ENCODE assay signal across 10 mouse cellular contexts in the genomic region with DNA sequence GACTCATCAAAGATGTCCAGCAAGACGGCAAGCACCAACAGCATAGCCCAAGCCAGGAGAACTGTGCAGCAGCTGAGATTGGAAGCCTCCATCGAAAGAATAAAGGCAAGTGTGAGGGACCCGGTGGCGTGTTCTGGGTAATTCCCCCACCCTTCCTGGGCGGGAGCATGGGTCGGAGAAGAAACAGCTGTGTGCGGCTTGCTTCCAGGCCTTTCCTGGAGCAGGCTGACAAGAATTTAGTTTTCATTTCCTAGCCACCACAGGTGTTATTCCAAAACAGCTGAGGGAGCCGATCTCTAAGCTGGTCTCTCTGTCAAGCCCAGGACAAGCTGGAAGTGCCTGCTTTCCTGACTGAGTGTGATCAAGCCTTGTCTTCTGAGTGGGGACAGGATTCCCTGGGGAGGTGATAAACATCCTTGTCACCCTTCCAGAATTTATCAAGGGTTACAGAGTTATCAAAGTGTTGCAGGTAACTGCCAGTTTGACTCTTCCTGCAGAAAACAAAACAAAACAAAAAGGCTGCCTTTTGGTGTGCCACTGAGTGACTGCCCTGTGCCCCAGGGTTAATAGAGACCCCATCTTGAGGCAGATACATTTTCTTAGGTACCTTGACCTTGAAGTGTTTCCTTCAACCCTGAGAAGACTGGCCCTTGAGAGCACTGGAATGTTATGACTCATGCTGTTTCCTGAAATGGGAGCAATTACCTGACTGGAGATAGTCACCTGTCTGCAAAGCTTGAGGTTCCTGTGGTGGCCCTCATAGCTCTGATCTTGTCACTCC. TPM values are rescaled to one million over a fixed set of nuclear protein-coding genes. Genes with fewer than 3 reads are reported as not detected.
DNase-seq lines count a peak whose midpoint lies in the region; ATAC-seq and TF ChIP-seq lines count a peak whose summit lies in the region.
"Had no signal": no experiment of that assay in that cellular context is flagged by ENCODE, and none has a peak within 500 bp of the region (broad histone marks: within the 10 kb centered on the region; RNA-seq: fewer than 3 reads in every experiment).

No protein-coding gene starts in this region.

- TF ChIP-seq POLR2A in CH12.LX (IDR thresholded peaks at IDR 0.05; ENCODE audit: low read depth, low read length), result no peak

- 64% methylated on average over 8 of the region's 8 CpGs for WGBS in heart, embryonic 10.5 days
- 34% methylated on average over 8 of the region's 8 CpGs for WGBS in lung, embryonic 15.5 days
- WGBS in hindbrain, embryonic 11.5 days, result 72% methylated on average over 8 of the region's 8 CpGs
- WGBS in forebrain, embryonic 16.5 days, result 89% methylated on average over 8 of the region's 8 CpGs

- intact Hi-C loops in heart, postnatal 14 days (cut with DNase I), result no loop called here

- H3K9me3 ChIP-seq in heart, embryonic 10.5 days, result no peaks in the 10 kb centered on the region
- no peaks in the 10 kb centered on the region for H3K9me3 ChIP-seq in CH12.LX (replicated peaks; ENCODE audit: low read length)
- no peaks in the 10 kb centered on the region for H3K9me3 ChIP-seq in lung, embryonic 15.5 days
- H3K9me3 ChIP-seq in hindbrain, embryonic 11.5 days (ENCODE audit: control insufficient read depth, low read length), result no peaks in the 10 kb centered on the region
- H3K9me3 ChIP-seq in forebrain, embryonic 16.5 days (ENCODE audit: control insufficient read depth, low read length), result no peaks in the 10 kb centered on the region
- H3K9me3 ChIP-seq: G1E; hindbrain, embryonic 15.5 days had no signal

- peak overlapping the region; percentile 38; the same call in 1 of the 2 replicates for H3K4me2 ChIP-seq in CH12.LX (ENCODE audit: insufficient read depth, low read depth, poor library complexity, severe bottlenecking)
- peak overlapping the region; percentile 30; the same call in 1 of the 2 replicates for H3K4me2 ChIP-seq in lung, embryonic 15.5 days
- no peak overlapping the region for H3K4me2 ChIP-seq in hindbrain, embryonic 11.5 days (replicated peaks; ENCODE audit: low read depth, low read length)
- H3K4me2 ChIP-seq in forebrain, embryonic 16.5 days (ENCODE audit: low read length), result no peak overlapping the region
- H3K4me2 ChIP-seq: hindbrain, embryonic 15.5 days had no signal

- dilution Hi-C loops in CH12.LX (cut with MboI; ENCODE audit: extremely low pct_ligation_motif_present, extremely low pct_unique_long_range_greater_than_20kb, low sequenced_read_pairs), result no loop called here

- H3K9ac ChIP-seq in CH12.LX (ENCODE audit: insufficient read depth, low read depth), result peak overlapping the region; percentile 45; the same call in 1 of the 2 replicates
- no peak overlapping the region for H3K9ac ChIP-seq in lung, embryonic 15.5 days
- no peak overlapping the region for H3K9ac ChIP-seq in hindbrain, embryonic 11.5 days (ENCODE audit: low read depth, low read length)
- no peak overlapping the region for H3K9ac ChIP-seq in forebrain, embryonic 16.5 days (replicated peaks; ENCODE audit: low read depth, low read length)
- H3K9ac ChIP-seq: hindbrain, embryonic 15.5 days had no signal

- ATAC-seq in lung, embryonic 15.5 days (ENCODE audit: borderline replicate concordance, extremely low read depth, low FRiP score, low TSS enrichment), result no peak; the same call in 1 of the 2 replicates
- no peak for ATAC-seq in hindbrain, embryonic 11.5 days (ENCODE audit: low FRiP score)
- ATAC-seq in forebrain, embryonic 16.5 days, result no peak

- DNase-seq in heart, adult 18-20 months, result peak; percentile 62 to 68
- DNase-seq in heart, embryonic 10.5 days (ENCODE audit: low spot score), result no peak
- peak; percentile 17 for DNase-seq in CH12.LX (ENCODE audit: extremely low read depth)
- peak; percentile 56 to 61 for DNase-seq in heart, postnatal 14 days
- DNase-seq in hindbrain, embryonic 11.5 days (ENCODE audit: low spot score), result no peak
- DNase-seq in thymus, postnatal 10 days (ENCODE audit: low spot score in 2 of 2), result no peak

- H3K27ac ChIP-seq in heart, embryonic 10.5 days, result no peak overlapping the region
- no peak overlapping the region for H3K27ac ChIP-seq in CH12.LX (ENCODE audit: insufficient read depth, low read depth)
- peak overlapping the region; percentile 58 for H3K27ac ChIP-seq in lung, embryonic 15.5 days
- no peak overlapping the region for H3K27ac ChIP-seq in hindbrain, embryonic 11.5 days (ENCODE audit: low read depth, low read length)
- H3K27ac ChIP-seq in forebrain, embryonic 16.5 days (ENCODE audit: low read length), result no peak overlapping the region
- H3K27ac ChIP-seq: hindbrain, embryonic 15.5 days had no signal

- no peaks in the 10 kb centered on the region for H3K79me2 ChIP-seq in CH12.LX (replicated peaks; ENCODE audit: control insufficient read depth, extremely low read depth, insufficient read depth, poor library complexity, severe bottlenecking)

- no peak for TF ChIP-seq CTCF in CH12.LX (conservative IDR thresholded peaks at IDR 0.05 in 1 of 2, IDR thresholded peaks at IDR 0.05 in 1 of 2; ENCODE audit: low read depth in 2 of 2, low read length in 2 of 2)

- H3K27me3 ChIP-seq in heart, embryonic 10.5 days (ENCODE audit: insufficient read depth, poor library complexity, severe bottlenecking), result no peaks in the 10 kb centered on the region
- H3K27me3 ChIP-seq in CH12.LX (replicated peaks), result no peaks in the 10 kb centered on the region
- no peaks in the 10 kb centered on the region for H3K27me3 ChIP-seq in lung, embryonic 15.5 days
- no peaks in the 10 kb centered on the region for H3K27me3 ChIP-seq in hindbrain, embryonic 11.5 days (ENCODE audit: control insufficient read depth, insufficient read depth, low read length)
- H3K27me3 ChIP-seq in forebrain, embryonic 16.5 days (replicated peaks; ENCODE audit: control insufficient read depth, insufficient read depth, low read length), result no peaks in the 10 kb centered on the region
- H3K27me3 ChIP-seq: hindbrain, embryonic 15.5 days had no signal

- H3K4me1 ChIP-seq in heart, embryonic 10.5 days, result peaks cover 22% of the 10 kb centered on the region; the same call in 1 of the 2 replicates
- peaks cover 26 to 46% of the 10 kb centered on the region in 2 experiments for H3K4me1 ChIP-seq in CH12.LX (ENCODE audit: control insufficient read depth in 1 of 2, insufficient read depth in 2 of 2)
- H3K4me1 ChIP-seq in lung, embryonic 15.5 days, result peaks cover 25% of the 10 kb centered on the region
- no peaks in the 10 kb centered on the region for H3K4me1 ChIP-seq in hindbrain, embryonic 11.5 days (replicated peaks; ENCODE audit: control insufficient read depth, insufficient read depth, low read length)
- no peaks in the 10 kb centered on the region for H3K4me1 ChIP-seq in forebrain, embryonic 16.5 days (replicated peaks; ENCODE audit: control insufficient read depth, insufficient read depth, low read length)
- H3K4me1 ChIP-seq: hindbrain, embryonic 15.5 days had no signal

- no peak for TF ChIP-seq EP300 in CH12.LX (IDR thresholded peaks at IDR 0.05; ENCODE audit: low read length)

- H3K4me3 ChIP-seq in heart, embryonic 10.5 days, result no peak overlapping the region
- no peak overlapping the region for H3K4me3 ChIP-seq in CH12.LX (replicated peaks in 1 of 3; ENCODE audit: low read depth in 2 of 3, low read length in 2 of 3, poor library complexity in 1 of 3)
- H3K4me3 ChIP-seq in lung, embryonic 15.5 days, result no peak overlapping the region
- no peak overlapping the region for H3K4me3 ChIP-seq in hindbrain, embryonic 11.5 days (ENCODE audit: low read depth, low read length)
- no peak overlapping the region for H3K4me3 ChIP-seq in forebrain, embryonic 16.5 days (replicated peaks; ENCODE audit: low read length)
- H3K4me3 ChIP-seq: hindbrain, embryonic 15.5 days had no signal

- no peaks in the 10 kb centered on the region for H3K36me3 ChIP-seq in heart, embryonic 10.5 days
- peaks cover 0 to 20% of the 10 kb centered on the region in 2 experiments for H3K36me3 ChIP-seq in CH12.LX (replicated peaks in 1 of 2; ENCODE audit: control insufficient read depth in 1 of 2, insufficient read depth in 1 of 2, low read length in 1 of 2)
- no peaks in the 10 kb centered on the region for H3K36me3 ChIP-seq in lung, embryonic 15.5 days
- no peaks in the 10 kb centered on the region for H3K36me3 ChIP-seq in hindbrain, embryonic 11.5 days (ENCODE audit: control insufficient read depth, insufficient read depth, low read length)
- no peaks in the 10 kb centered on the region for H3K36me3 ChIP-seq in forebrain, embryonic 16.5 days (ENCODE audit: control insufficient read depth, insufficient read depth)
- H3K36me3 ChIP-seq: G1E; hindbrain, embryonic 15.5 days had no signal

- in situ Hi-C loops in CH12.LX (cut with MboI; ENCODE audit: low pct_ligation_motif_present, low pct_unique_long_range_greater_than_20kb, low sequenced_read_pairs), result no loop called here

- TF ChIP-seq RAD21 in CH12.LX (IDR thresholded peaks at IDR 0.05; ENCODE audit: low read depth, low read length), result no peak

TF ChIP-seq in CH12.LX, 34 proteins besides CTCF, POLR2A, EP300 and RAD21 (continues in another document):
- TF ChIP-seq ETS1 (conservative IDR thresholded peaks at IDR 0.05; ENCODE audit: low read depth, low read length) (peak; percentile 58), CHD2 (IDR thresholded peaks at IDR 0.05; ENCODE audit: low read length) (no peak), ELF1 (IDR thresholded peaks at IDR 0.05; ENCODE audit: low read depth, low read length) (no peak), NRF1 (IDR thresholded peaks at IDR 0.05; ENCODE audit: low read depth, low read length) (no peak), TCF12 (IDR thresholded peaks at IDR 0.05; ENCODE audit: low read depth, low read length) (peak; percentile 59; the same call in 1 of the 2 replicates), ZNF384 (IDR thresholded peaks at IDR 0.05; ENCODE audit: low read depth, low read length) (no peak), MEF2A (IDR thresholded peaks at IDR 0.05; ENCODE audit: borderline replicate concordance, low read depth, low read length) (no peak), JUND (conservative IDR thresholded peaks at IDR 0.05; ENCODE audit: low read depth, low read length) (no peak), IRF4 (IDR thresholded peaks at IDR 0.05; ENCODE audit: low read depth, low read length) (0 out of 2 replicates have a peak, but pooled peaks have one; percentile 8), MAX (IDR thresholded peaks at IDR 0.05; ENCODE audit: low read length) (0 out of 2 replicates have a peak, but pooled peaks have one; percentile 17), MXI1 (IDR thresholded peaks at IDR 0.05; ENCODE audit: low read depth, low read length) (no peak), SIN3A (IDR thresholded peaks at IDR 0.05; ENCODE audit: low read length) (no peak)

RNA-seq across cellular contexts. Expression of a gene that starts 21.3 kb away (rescaled TPM):
- total RNA-seq in heart, adult 18-20 months (2021), result 10 to 100 TPM; 22.9 to 24.8 TPM
- 9.0 and 10.9 TPM in 2 replicates for polyA plus RNA-seq in heart, embryonic 10.5 days (2016; fragmentation: Nextera tagmentation; extraction: Ambion mirVana)
- 6.0 and 12.5 TPM in 2 replicates for total RNA-seq in CH12.LX (2012; rRNA removed)
- 19.5 and 22.4 TPM in 2 replicates for total RNA-seq in CH12.LX (2014; rRNA removed)
- polyA plus RNA-seq in CH12.LX (2012; ENCODE audit: insufficient read length, low read depth), result 26.2 and 30.5 TPM in 2 replicates
- total RNA-seq in heart, postnatal 14 days (2021), result 10 to 100 TPM; 19.6 to 22.3 TPM
- 16.6 and 18.9 TPM in 2 replicates for polyA plus RNA-seq in lung, embryonic 15.5 days (2015; fragmentation: Nextera tagmentation; extraction: Ambion mirVana)
- polyA plus RNA-seq in hindbrain, embryonic 11.5 days (2014; fragmentation: Nextera tagmentation; extraction: Ambion mirVana), result 17.7 and 19.8 TPM in 2 replicates
- 7.2 and 7.5 TPM in 2 replicates for polyA plus RNA-seq in forebrain, embryonic 16.5 days (2015; fragmentation: Nextera tagmentation; extraction: Ambion mirVana)

Comparison
In these comparisons a context has a peak if more than half of its experiments do, and no peak if none do; other contexts are left out.
1. DNase-seq: peak in heart, adult 18-20 months (2 of 2), CH12.LX (single experiment) and heart, postnatal 14 days (2 of 2); none in heart, embryonic 10.5 days (single experiment), hindbrain, embryonic 11.5 days (single experiment) and thymus, postnatal 10 days (0 of 2).
2. H3K4me2 ChIP-seq: peak in CH12.LX (single experiment) and lung, embryonic 15.5 days (single experiment); none in hindbrain, embryonic 11.5 days (single experiment) and forebrain, embryonic 16.5 days (single experiment).